Mouse (Mus musculus) liver, embryonic 18 days (tissue): Measurements from ENCODE around the gene Fgf2. TPM values are rescaled to one million over a fixed set of nuclear protein-coding genes. Genes with fewer than 3 reads are reported as not detected.

ENCODE experiments used
- polyA plus RNA-seq: library from polyadenylated mRNA; depleted of rRNA; stranded (reverse); fragments of >200 nt; gene quantifications from 2 replicates; pipeline ENCODE4 v1.2.3, GENCODE M21; 2012; rRNA removed

The Fgf2 gene
- 0.32 and 0.68 TPM in 2 replicates for polyA plus RNA-seq

GRCm38 (mm10) chr3:37348221-37349165, at the start of gene Fgf2:
Gene Fgf2 (plus strand): TSS chr3:37348346.

GRCm38 (mm10) chr3:37312370-37312941, 35.7 kb upstream of the Fgf2 start, which contains the start of the genes Bbs12 and Cetn4:
Gene Bbs12 (plus strand): TSS chr3:37312554.
Gene Cetn4 (minus strand): TSS chr3:37312708.

DNA sequence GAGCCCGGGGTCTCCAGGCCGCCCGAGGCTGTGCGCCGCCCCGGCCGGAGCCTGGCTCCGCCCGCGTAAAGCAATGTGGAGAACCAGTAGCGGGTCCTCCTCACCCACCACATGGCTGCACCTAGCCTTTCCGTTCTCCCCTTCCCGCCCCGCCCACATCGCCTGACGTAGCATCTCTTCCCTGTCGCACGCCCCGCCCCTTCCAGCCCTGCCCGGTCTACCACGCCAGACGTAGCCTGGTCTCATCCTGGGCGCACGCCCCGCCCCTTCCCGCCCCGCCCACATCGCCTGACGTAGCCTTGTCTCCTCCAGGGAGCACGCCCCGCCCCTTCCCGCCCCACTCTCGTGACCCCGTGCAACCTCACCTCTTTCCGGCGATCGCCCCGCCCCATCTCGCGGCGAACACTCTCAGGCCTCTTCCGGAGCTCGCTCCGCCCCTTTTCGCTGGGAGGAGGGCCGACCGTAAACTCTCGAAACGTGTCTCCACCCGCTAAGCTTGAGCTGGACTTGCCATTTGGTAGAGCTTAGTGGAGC, 71.4 kb downstream of the Fgf2 start, which contains the start of gene Spata5:
TSS of gene Spata5 (plus strand) at position 439 of the 534 bp plus-strand sequence.

DNA sequence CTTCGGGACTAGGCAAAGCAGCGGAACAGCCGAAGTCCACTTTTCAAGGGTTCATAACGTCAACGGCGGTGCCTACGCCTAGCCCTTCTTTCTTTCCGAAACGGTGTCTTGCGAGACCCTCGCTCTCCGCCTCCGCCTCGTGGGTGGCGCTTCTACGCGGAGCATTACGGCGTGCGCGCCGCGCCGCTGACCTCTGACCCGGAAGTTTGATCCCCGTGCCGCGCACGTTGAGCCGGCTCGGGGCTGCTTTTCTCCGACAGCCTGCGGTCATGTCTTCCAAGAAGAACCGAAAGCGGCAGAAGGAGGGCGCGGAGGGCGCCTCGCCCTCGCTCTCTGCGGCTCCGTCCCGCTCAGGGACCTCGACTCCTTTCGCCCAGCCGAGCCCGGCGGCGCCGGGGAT, 71.9 kb downstream of the Fgf2 start, which contains the start of gene Nudt6:
TSS of gene Nudt6 (minus strand) at position 140 of the 400 bp plus-strand sequence.

Other genes with a start within 250 kb of the Fgf2 start
- 0.03 TPM in 1 of 2 replicates, not detected in the other for gene Il2, start 222.4 kb upstream of the Fgf2 start, polyA plus RNA-seq
- not detected in 2 replicates for gene Il21, start 115.7 kb upstream of the Fgf2 start, polyA plus RNA-seq
- 0.96 and 1.1 TPM in 2 replicates for gene Bbs12, start 35.8 kb upstream of the Fgf2 start, polyA plus RNA-seq
- 0.75 and 0.77 TPM in 2 replicates for gene Cetn4, start 35.6 kb upstream of the Fgf2 start, polyA plus RNA-seq
- gene Spata5, start 71.5 kb downstream of the Fgf2 start, polyA plus RNA-seq = 4.0 and 4.8 TPM in 2 replicates
- gene Nudt6, start 71.9 kb downstream of the Fgf2 start, polyA plus RNA-seq = 6.2 and 6.8 TPM in 2 replicates